Mouse (Mus musculus) hindbrain, embryonic 12.5 days (tissue): ENCODE data around the gene Col8a2. TPM values are rescaled to one million over a fixed set of nuclear protein-coding genes. Genes with fewer than 3 reads are reported as not detected.

Experiments
- ATAC-seq: fragments of 200-750 bp; cut with Nextera tagmentation; 2 replicates; pipeline ENCODE4 v1.8.0; 2017; ENCODE audit warnings: moderate TSS enrichment; ENCODE audit not compliant: low FRiP score
- H3K27ac ChIP-seq: fragments of 300-500 bp; sonication (generic); 2 replicates; pipeline ENCODE4 v1.5.1; 2016; ENCODE audit warnings: mild to moderate bottlenecking
- H3K27me3 ChIP-seq: fragments of 300-500 bp; sonication (generic); 2 replicates; pipeline ENCODE4 v1.6.1; 2016; ENCODE audit warnings: mild to moderate bottlenecking
- H3K36me3 ChIP-seq: fragments of 300-500 bp; sonication (generic); 2 replicates; pipeline ENCODE4 v1.6.1; 2016; ENCODE audit warnings: mild to moderate bottlenecking
- H3K4me1 ChIP-seq: fragments of 300-500 bp; sonication (generic); 2 replicates; pipeline ENCODE4 v1.6.1; 2016
- H3K4me2 ChIP-seq: fragments of 300-500 bp; sonication (generic); replicated peaks from 2 replicates; pipeline ENCODE4 v1.6.1; 2016; ENCODE audit warnings: mild to moderate bottlenecking
- H3K4me3 ChIP-seq: fragments of 300-500 bp; sonication (generic); 2 replicates; pipeline ENCODE4 v1.5.1; 2016; ENCODE audit warnings: mild to moderate bottlenecking
- H3K9ac ChIP-seq: fragments of 300-500 bp; sonication (generic); 2 replicates; pipeline ENCODE4 v1.6.1; 2016; ENCODE audit warnings: mild to moderate bottlenecking, moderate library complexity
- H3K9me3 ChIP-seq: fragments of 300-500 bp; sonication (generic); replicated peaks from 2 replicates; pipeline ENCODE4 v1.6.1; 2016; ENCODE audit warnings: mild to moderate bottlenecking
- WGBS: fragments of 180-500 bp; shearing (Covaris S2); methylation state at CpG from one replicate; pipeline ENCODE4 v1.1.7; 2016; 5-methylcytosine and 5-hydroxymethylcytosine counted together
- polyA plus RNA-seq: library from polyadenylated mRNA; unstranded; fragments of >200 nt; fragmentation: Nextera tagmentation; extraction: Ambion mirVana; gene quantifications from 2 replicates; pipeline ENCODE4 v1.2.1, GENCODE M21; 2016

Col8a2 gene
- polyA plus RNA-seq, 1 experiment from 2014 or later: 50.1 TPM

GRCm38 (mm10) chr4:126290314-126290713 lies 3.7 kb downstream of the Col8a2 start:
- peaks cover 52% of the 10 kb centered on the region for H3K27me3 ChIP-seq
- H3K36me3 ChIP-seq: no peaks in the 10 kb centered on the region
- no peaks in the 10 kb centered on the region; the same call in 1 of the 2 replicates for H3K9me3 ChIP-seq
- ATAC-seq: no peak
- H3K9ac ChIP-seq: no peak overlapping the region
- no peak overlapping the region for H3K4me3 ChIP-seq
- no peak overlapping the region for H3K4me2 ChIP-seq
- peaks cover 26% of the 10 kb centered on the region for H3K4me1 ChIP-seq
- H3K27ac ChIP-seq: no peak overlapping the region
- 83% methylated on average over 8 of the region's 8 CpGs for WGBS

- Histone ChIP-seq H3K4me2 (no peak overlapping the region), H3K36me3 (no peaks in the 10 kb centered on the region), H3K27me3 (peaks cover 53% of the 10 kb centered on the region), H3K4me3 (no peak overlapping the region), H3K9ac (no peak overlapping the region), H3K4me1 (peaks cover 26% of the 10 kb centered on the region), H3K27ac (no peak overlapping the region), H3K9me3 (no peaks in the 10 kb centered on the region)
- ATAC-seq: no peak
- WGBS: 26% methylated on average over 13 of the region's 13 CpGs
Observed at GRCm38 (mm10) chr4:126291196-126291595, 4.6 kb downstream of the Col8a2 start.

- peak overlapping the region; percentile 27; the same call in 1 of the 2 replicates for H3K9ac ChIP-seq
- H3K27ac ChIP-seq: no peak overlapping the region
- WGBS: 77% methylated on average over 6 of the region's 6 CpGs
- no peak for ATAC-seq
- H3K4me2 ChIP-seq: no peak overlapping the region
- H3K4me3 ChIP-seq: no peak overlapping the region
- peaks cover 15% of the 10 kb centered on the region for H3K4me1 ChIP-seq
- H3K36me3 ChIP-seq: no peaks in the 10 kb centered on the region
- H3K9me3 ChIP-seq: no peaks in the 10 kb centered on the region
- peaks cover 54% of the 10 kb centered on the region for H3K27me3 ChIP-seq
Observed at GRCm38 (mm10) chr4:126295152-126295551, 8.6 kb downstream of the Col8a2 start.

GRCm38 (mm10) chr4:126295937-126296336 lies 9.3 kb downstream of the Col8a2 start:
- no peak overlapping the region for H3K4me2 ChIP-seq
- no peak overlapping the region for H3K27ac ChIP-seq
- no peak overlapping the region for H3K4me3 ChIP-seq
- H3K9me3 ChIP-seq: no peaks in the 10 kb centered on the region
- peaks cover 62% of the 10 kb centered on the region for H3K27me3 ChIP-seq
- H3K4me1 ChIP-seq: peaks cover 16% of the 10 kb centered on the region
- no peak for ATAC-seq
- WGBS: 28% methylated on average over 4 of the region's 4 CpGs
- no peak overlapping the region for H3K9ac ChIP-seq
- no peaks in the 10 kb centered on the region for H3K36me3 ChIP-seq

GRCm38 (mm10) chr4:126296617-126297101 lies 10.1 kb downstream of the Col8a2 start:
- ATAC-seq: no peak
- H3K9ac ChIP-seq: peak overlapping the region; percentile 36
- H3K36me3 ChIP-seq: no peaks in the 10 kb centered on the region
- peak overlapping the region; percentile 52 for H3K4me2 ChIP-seq
- under 1% methylated on average over 34 of the region's 34 CpGs for WGBS
- H3K27ac ChIP-seq: 0 out of 2 replicates have a peak overlapping the region, but pooled peaks have one; percentile 7
- peak overlapping the region; percentile 25 for H3K4me3 ChIP-seq
- H3K4me1 ChIP-seq: peaks cover 20% of the 10 kb centered on the region
- H3K9me3 ChIP-seq: no peaks in the 10 kb centered on the region
- peaks cover 66% of the 10 kb centered on the region for H3K27me3 ChIP-seq

GRCm38 (mm10) chr4:126300916-126301583 lies 14.5 kb downstream of the Col8a2 start:
- H3K9me3 ChIP-seq: no peaks in the 10 kb centered on the region
- 2% methylated on average over 49 of the region's 50 CpGs for WGBS
- peak overlapping the region; percentile 41; the same call in 1 of the 2 replicates for H3K9ac ChIP-seq
- no peaks in the 10 kb centered on the region for H3K36me3 ChIP-seq
- peaks cover 26% of the 10 kb centered on the region for H3K4me1 ChIP-seq
- no peak for ATAC-seq
- H3K27me3 ChIP-seq: peaks cover 79% of the 10 kb centered on the region
- peak overlapping the region; percentile 52 for H3K4me2 ChIP-seq
- H3K4me3 ChIP-seq: peak overlapping the region; percentile 27
- H3K27ac ChIP-seq: peak overlapping the region; percentile 18; the same call in 1 of the 2 replicates

- no peak for ATAC-seq
- no peak overlapping the region for H3K9ac ChIP-seq
- WGBS: 4% methylated on average over 27 of the region's 27 CpGs
- peak overlapping the region; percentile 52 for H3K4me2 ChIP-seq
- no peaks in the 10 kb centered on the region for H3K9me3 ChIP-seq
- H3K4me3 ChIP-seq: peak overlapping the region; percentile 27
- H3K27ac ChIP-seq: peak overlapping the region; percentile 18; the same call in 1 of the 2 replicates
- H3K27me3 ChIP-seq: peaks cover 73% of the 10 kb centered on the region
- no peaks in the 10 kb centered on the region for H3K36me3 ChIP-seq
- H3K4me1 ChIP-seq: peaks cover 22% of the 10 kb centered on the region
Observed at GRCm38 (mm10) chr4:126301584-126302309, 15.2 kb downstream of the Col8a2 start.

GRCm38 (mm10) chr4:126303877-126304276 lies 17.3 kb downstream of the Col8a2 start:
- Histone ChIP-seq H3K27ac (no peak overlapping the region), H3K4me3 (no peak overlapping the region), H3K36me3 (no peaks in the 10 kb centered on the region), H3K9ac (no peak overlapping the region), H3K9me3 (no peaks in the 10 kb centered on the region), H3K4me1 (peaks cover 18% of the 10 kb centered on the region), H3K27me3 (peaks cover 56% of the 10 kb centered on the region), H3K4me2 (no peak overlapping the region)
- WGBS: 51% methylated on average over 4 of the region's 4 CpGs
- ATAC-seq: no peak

GRCm38 (mm10) chr4:126305428-126305827 lies 18.8 kb downstream of the Col8a2 start:
- H3K4me2 ChIP-seq: no peak overlapping the region
- ATAC-seq: no peak
- H3K9me3 ChIP-seq: no peaks in the 10 kb centered on the region
- H3K4me3 ChIP-seq: no peak overlapping the region
- H3K27ac ChIP-seq: no peak overlapping the region
- no peaks in the 10 kb centered on the region for H3K36me3 ChIP-seq
- H3K27me3 ChIP-seq: peaks cover 43% of the 10 kb centered on the region
- peaks cover 23% of the 10 kb centered on the region for H3K4me1 ChIP-seq
- H3K9ac ChIP-seq: no peak overlapping the region
- WGBS: 100% methylated on average over 1 of the region's 1 CpGs

GRCm38 (mm10) chr4:126306058-126306457 lies 19.5 kb downstream of the Col8a2 start:
- WGBS: 89% methylated on average over 6 of the region's 6 CpGs
- H3K36me3 ChIP-seq: no peaks in the 10 kb centered on the region
- peaks cover 18% of the 10 kb centered on the region for H3K4me1 ChIP-seq
- H3K4me3 ChIP-seq: no peak overlapping the region
- no peak for ATAC-seq
- no peaks in the 10 kb centered on the region for H3K9me3 ChIP-seq
- H3K4me2 ChIP-seq: no peak overlapping the region
- peaks cover 37% of the 10 kb centered on the region for H3K27me3 ChIP-seq
- H3K27ac ChIP-seq: no peak overlapping the region
- H3K9ac ChIP-seq: no peak overlapping the region

- no peak overlapping the region for H3K4me2 ChIP-seq
- H3K4me3 ChIP-seq: no peak overlapping the region
- no peaks in the 10 kb centered on the region for H3K36me3 ChIP-seq
- no peaks in the 10 kb centered on the region for H3K9me3 ChIP-seq
- peaks cover 29% of the 10 kb centered on the region for H3K27me3 ChIP-seq
- ATAC-seq: no peak
- 11% methylated on average over 2 of the region's 2 CpGs for whole genome bisulfite sequencing
- peaks cover 10% of the 10 kb centered on the region for H3K4me1 ChIP-seq
- H3K9ac ChIP-seq: no peak overlapping the region
- H3K27ac ChIP-seq: no peak overlapping the region
Observed at GRCm38 (mm10) chr4:126306827-126307226, 20.2 kb downstream of the Col8a2 start.

GRCm38 (mm10) chr4:126309211-126309921 lies 22.8 kb downstream of the Col8a2 start:
- Histone ChIP-seq H3K4me2 (peak overlapping the region; percentile 49), H3K9me3 (no peaks in the 10 kb centered on the region), H3K36me3 (peaks cover 2% of the 10 kb centered on the region; the same call in 1 of the 2 replicates), H3K27me3 (peaks cover 8% of the 10 kb centered on the region; the same call in 1 of the 2 replicates), H3K4me3 (peak overlapping the region; percentile 22), H3K4me1 (peaks cover 8% of the 10 kb centered on the region), H3K9ac (peak overlapping the region; percentile 43), H3K27ac (no peak overlapping the region)
- no peak; the same call in none of the 2 replicates for ATAC-seq
- WGBS: 14% methylated on average over 20 of the region's 20 CpGs
